Mouse (Mus musculus): Measurements from ENCODE around the gene Ctns.

The Ctns gene

DNA sequence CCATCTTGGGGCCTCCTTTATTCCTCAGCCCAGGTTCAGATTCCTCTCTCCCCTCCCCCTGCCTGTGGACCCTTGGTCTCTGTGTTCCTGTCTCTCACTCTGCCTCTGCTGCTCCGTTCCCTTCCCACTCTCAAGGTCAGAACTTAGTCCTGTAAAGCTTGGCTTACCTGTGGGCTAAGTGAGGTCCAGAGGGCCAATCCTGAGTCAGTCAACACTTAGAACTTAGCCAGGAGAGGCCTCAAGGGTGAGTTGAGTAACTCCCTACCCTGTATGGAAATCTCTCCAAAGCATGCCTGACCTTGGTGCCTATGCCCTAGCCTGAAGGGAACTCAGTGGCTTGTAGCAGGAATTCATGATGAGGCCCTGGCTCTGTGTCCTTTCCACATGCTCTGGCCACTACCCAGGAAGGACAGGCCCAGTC, 54.6 kb downstream of the Ctns start:
- in situ Hi-C loops (cut with MboI) = no loop called here

DNA sequence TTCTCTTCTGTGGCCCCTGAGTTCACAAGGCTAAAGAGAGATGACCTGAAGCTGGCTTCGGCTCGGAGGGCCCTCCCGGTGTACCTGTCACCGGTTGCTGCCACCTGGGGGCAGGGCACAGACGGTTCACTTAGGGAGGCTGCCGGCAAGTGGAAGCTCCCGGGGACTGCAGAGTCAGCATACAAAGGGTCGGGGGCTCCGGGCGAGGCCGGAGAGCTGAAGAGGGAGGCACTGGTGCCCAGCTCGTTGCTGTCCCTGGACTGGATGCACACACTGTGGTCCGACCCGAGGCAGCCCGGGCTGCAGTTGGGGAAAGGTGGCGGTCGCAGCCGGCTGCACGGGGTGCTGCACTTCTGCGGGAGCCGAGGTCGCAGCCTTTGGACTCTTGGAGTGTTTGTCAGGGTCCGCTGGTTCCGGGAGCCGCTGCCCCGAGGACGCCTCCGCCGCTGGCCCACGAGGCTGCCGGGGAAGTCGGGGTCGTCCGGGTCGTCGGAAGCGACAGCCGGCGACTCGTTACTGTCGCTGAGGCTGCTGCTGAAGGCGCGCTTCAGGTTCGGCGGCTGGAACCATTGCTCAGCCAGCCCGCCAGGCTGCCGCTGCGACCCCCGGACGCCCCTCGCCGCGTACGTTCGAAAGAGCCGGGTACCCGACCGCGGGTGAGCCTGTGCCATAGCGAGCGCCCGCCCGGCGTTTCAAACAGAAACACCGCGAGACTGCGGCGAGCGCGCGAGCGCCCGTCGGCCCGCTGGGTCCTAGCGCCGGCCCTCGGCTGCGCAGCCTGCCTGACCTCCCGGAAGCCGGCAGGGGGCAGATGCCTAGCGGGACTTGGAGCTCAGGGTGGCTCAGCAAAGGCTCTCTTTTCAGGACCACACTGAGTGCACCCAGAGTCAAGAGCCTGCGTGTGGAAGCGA, 61.0 kb downstream of the Ctns start, which contains the start of gene Haspin:
Gene Haspin (minus strand): TSS at position 704 of the 911 bp plus-strand sequence.
- in situ Hi-C loops (cut with MboI) = no loop called here

DNA sequence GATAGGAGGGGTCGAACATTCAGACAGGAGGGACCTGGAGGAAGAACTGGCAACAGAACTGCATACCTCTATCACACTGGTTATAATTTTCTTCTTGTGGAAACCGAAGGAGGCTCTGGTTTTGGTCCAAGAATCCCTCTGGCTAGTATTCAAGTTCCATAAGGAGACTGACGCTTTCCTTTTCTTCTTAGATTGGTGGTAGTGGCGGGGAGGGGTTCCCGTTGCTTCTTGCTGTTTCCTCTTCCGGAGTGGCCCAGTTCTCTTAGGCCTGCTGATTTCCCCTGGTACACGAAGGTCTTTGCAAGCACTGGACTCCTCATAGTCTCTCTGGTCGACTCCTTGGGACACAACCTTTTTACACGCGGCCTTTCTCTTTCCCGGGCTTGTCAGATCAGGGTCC, 61.7 kb downstream of the Ctns start:
- in situ Hi-C loops (cut with MboI) = no loop called here

DNA sequence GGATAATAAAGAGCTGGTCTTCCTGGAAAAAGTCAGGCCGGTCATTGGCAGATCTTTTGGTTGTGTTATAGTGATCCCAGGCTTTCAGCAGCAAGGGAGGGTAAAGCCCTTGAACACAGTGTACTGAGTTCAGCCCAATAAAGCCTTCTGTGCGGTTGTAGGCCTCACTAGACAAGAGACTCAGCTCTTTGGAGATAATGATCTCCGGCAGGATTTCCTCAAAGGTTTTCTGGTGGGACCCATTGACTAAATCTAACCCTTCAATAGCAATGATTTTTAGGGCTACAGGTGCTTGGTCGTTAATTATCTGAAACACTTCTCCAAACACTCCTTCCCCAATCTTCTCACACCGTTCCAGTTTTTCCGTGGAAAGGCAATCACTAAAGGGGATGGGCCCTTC, 62.3 kb downstream of the Ctns start:
- in situ Hi-C loops (cut with MboI) = no loop called here

DNA sequence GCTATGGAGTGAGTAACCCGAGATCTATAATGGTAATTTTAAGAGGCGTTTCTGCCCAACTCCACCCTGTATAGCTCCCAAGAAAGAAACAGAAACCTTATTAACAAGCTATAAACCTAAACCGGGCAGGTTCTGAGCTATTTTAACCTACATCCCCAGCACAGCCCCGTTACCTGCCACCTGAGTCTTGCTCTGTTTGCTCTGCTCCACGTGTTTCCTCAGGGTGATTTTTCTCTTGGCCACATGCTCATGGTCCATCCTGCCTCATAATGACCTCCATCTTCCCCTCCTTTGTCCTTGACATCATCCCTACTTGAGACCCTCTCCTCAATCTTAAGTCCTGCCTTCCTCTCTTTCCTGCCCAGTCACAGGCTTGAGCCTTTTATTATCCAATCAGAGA, 64.6 kb downstream of the Ctns start:
- in situ Hi-C loops (cut with MboI) = no loop called here
